Mouse (Mus musculus) liver, embryonic 16.5 days (tissue): ENCODE measurements around the gene Btnl2. TPM values are rescaled to one million over a fixed set of nuclear protein-coding genes. Genes with fewer than 3 reads are reported as not detected.

Source experiments
- ATAC-seq: fragments of 200-750 bp; cut with Nextera tagmentation; 2 replicates; pipeline ENCODE4 v1.8.0; 2017; ENCODE audit warnings: low read depth, mild to moderate bottlenecking, moderate number of reproducible peaks, moderate library complexity
- H3K27ac ChIP-seq: fragments of 300-500 bp; sonication (generic); 2 replicates; pipeline ENCODE4 v1.5.1; 2014; ENCODE audit warnings: mild to moderate bottlenecking, low read length
- H3K27me3 ChIP-seq: fragments of 300-500 bp; sonication (generic); 2 replicates; pipeline ENCODE4 v1.6.1; 2014; ENCODE audit warnings: low read depth, low read length, mixed read lengths; ENCODE audit not compliant: control insufficient read depth, insufficient read depth
- H3K36me3 ChIP-seq: fragments of 300-500 bp; sonication (generic); 2 replicates; pipeline ENCODE4 v1.6.1; 2014; ENCODE audit warnings: mild to moderate bottlenecking; ENCODE audit not compliant: control insufficient read depth, insufficient read depth
- H3K4me1 ChIP-seq: fragments of 300-500 bp; sonication (generic); 2 replicates; pipeline ENCODE4 v1.6.1; 2014; ENCODE audit warnings: low read depth, low read length, mixed read lengths; ENCODE audit not compliant: control insufficient read depth
- H3K4me2 ChIP-seq: fragments of 300-500 bp; sonication (generic); 2 replicates; pipeline ENCODE4 v1.6.1; 2014; ENCODE audit warnings: low read depth, low read length, mixed read lengths
- H3K4me3 ChIP-seq: fragments of 300-500 bp; sonication (generic); 2 replicates; pipeline ENCODE4 v1.5.1; 2014; ENCODE audit warnings: low read depth, mild to moderate bottlenecking, low read length
- H3K9ac ChIP-seq: fragments of 300-500 bp; sonication (generic); 2 replicates; pipeline ENCODE4 v1.6.1; 2014; ENCODE audit warnings: low read depth, low read length
- H3K9me3 ChIP-seq: fragments of 300-500 bp; sonication (generic); replicated peaks from 2 replicates; pipeline ENCODE4 v1.6.1; 2016; ENCODE audit warnings: low read length; ENCODE audit not compliant: control insufficient read depth
- WGBS: fragments of 180-500 bp; shearing (Covaris S2); extraction: QIAGEN DNeasy Blood & Tissue Kit; methylation state at CpG from one replicate; pipeline ENCODE4 v1.1.7; 2014; ENCODE audit not compliant: insufficient replicate concordance; 5-methylcytosine and 5-hydroxymethylcytosine counted together
- polyA plus RNA-seq: library from polyadenylated mRNA; unstranded; fragments of >200 nt; fragmentation: Nextera tagmentation; extraction: Ambion mirVana; gene quantifications from 2 replicates; pipeline ENCODE4 v1.2.1, GENCODE M21; 2015

Gene Btnl2
- polyA plus RNA-seq, 1 experiment from 2014 or later, result 0.13 TPM

DNA sequence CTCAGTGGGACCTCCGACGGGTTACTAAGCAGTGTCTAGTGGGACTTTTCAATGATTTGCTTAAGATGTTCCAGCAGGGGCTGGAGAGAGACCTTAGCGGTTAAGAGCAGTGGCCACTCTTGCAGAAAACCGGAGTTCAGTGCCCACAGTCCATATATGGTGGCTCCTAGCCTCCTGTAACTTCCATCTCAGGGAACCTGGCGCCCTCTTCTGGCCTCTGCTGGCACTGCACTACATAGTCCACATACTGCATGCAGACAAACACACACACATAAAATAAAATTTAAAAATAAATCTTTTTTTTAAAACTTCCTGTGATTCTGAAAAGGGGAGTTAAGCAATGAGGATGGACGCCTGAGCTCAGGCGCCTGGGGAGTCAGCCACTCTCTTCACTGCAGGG is 28.6 kb downstream of the Btnl2 start:
- no peak overlapping the region for H3K27ac ChIP-seq
- 65% methylated on average over 7 of the region's 7 CpGs for WGBS
- ATAC-seq, result no peak

DNA sequence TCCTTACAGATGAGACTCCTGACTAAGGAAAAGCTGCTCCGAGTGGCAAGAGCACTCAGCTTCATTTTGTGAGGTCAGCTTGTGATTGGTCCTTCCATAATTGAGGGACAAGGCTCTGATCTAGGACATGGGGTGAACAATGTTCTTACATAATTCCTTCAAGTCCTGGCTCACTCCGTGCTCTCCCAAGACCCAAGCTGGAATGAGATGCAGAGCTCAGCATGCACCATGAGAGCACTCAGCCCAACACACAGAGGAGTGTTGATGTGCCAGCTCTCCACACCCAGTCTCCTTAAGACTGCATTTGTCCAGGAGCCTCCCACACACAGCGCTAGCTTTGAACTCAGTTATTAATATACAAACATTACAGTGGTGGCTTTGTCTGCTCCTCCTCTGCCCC is 30.1 kb downstream of the Btnl2 start:
- H3K9me3 ChIP-seq, result no peaks in the 10 kb centered on the region
- no peaks in the 10 kb centered on the region for H3K4me1 ChIP-seq
- WGBS, result 69% methylated on average over 3 of the region's 3 CpGs
- no peak overlapping the region for H3K4me2 ChIP-seq
- H3K27ac ChIP-seq, result no peak overlapping the region
- H3K36me3 ChIP-seq, result no peaks in the 10 kb centered on the region
- no peak overlapping the region for H3K9ac ChIP-seq
- no peak overlapping the region for H3K4me3 ChIP-seq
- no peaks in the 10 kb centered on the region for H3K27me3 ChIP-seq
- no peak for ATAC-seq

More for the DNA sequence above, 28.6 kb downstream of the Btnl2 start:
- H3K4me3 ChIP-seq, result no peak overlapping the region
- H3K36me3 ChIP-seq, result no peaks in the 10 kb centered on the region
- no peak overlapping the region for H3K4me2 ChIP-seq
- no peak overlapping the region for H3K9ac ChIP-seq
- no peaks in the 10 kb centered on the region for H3K4me1 ChIP-seq
- H3K27me3 ChIP-seq, result no peaks in the 10 kb centered on the region
- no peaks in the 10 kb centered on the region for H3K9me3 ChIP-seq

DNA sequence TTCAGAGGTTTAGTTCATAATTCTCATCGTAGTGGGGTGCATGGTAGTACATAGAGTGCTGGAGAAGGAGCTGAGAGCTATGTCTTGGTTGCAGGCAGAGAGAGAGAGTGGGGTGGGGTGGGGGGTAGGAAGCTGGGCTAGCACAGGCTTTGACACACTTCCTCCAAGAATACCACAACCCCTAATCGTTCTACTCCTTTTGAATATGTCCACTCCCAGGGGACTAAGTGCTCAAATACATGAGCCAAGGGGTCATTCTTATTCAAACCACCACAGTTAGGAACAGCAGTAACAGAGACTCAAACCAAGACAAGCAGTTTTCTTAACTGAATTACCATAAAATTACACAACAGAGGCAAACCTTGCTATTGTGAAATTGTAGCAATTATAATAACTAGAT is 32.0 kb downstream of the Btnl2 start:
- H3K27ac ChIP-seq, result no peak overlapping the region
- no peak for ATAC-seq
- H3K9ac ChIP-seq, result no peak overlapping the region
- H3K4me3 ChIP-seq, result no peak overlapping the region
- H3K4me1 ChIP-seq, result no peaks in the 10 kb centered on the region
- no peaks in the 10 kb centered on the region for H3K9me3 ChIP-seq
- H3K4me2 ChIP-seq, result no peak overlapping the region
- 15% methylated on average over 2 of the region's 2 CpGs for WGBS
- H3K27me3 ChIP-seq, result peaks cover 2% of the 10 kb centered on the region
- no peaks in the 10 kb centered on the region for H3K36me3 ChIP-seq

DNA sequence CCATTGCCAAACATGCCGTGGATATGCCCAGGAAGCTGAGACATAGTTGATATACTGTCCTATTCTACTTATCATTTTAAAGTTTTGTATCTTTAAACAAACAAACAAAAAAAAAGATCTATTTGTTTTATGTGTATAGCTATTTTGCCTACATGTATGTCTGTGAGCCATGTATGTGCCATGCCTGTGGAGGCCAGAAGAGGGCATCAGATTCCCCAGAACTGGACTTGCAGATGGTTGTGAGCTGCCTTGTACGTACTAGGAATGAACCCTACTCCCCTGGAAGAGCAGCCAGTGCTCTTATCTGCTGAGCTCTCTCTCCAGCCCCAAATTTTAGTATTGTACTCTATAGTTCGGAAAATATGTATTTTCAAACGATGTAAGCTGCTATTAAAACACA is 33.9 kb downstream of the Btnl2 start:
- no peak for ATAC-seq
- Histone ChIP-seq H3K27me3 (peaks cover 11% of the 10 kb centered on the region), H3K4me1 (no peaks in the 10 kb centered on the region), H3K27ac (no peak overlapping the region), H3K4me3 (no peak overlapping the region), H3K4me2 (no peak overlapping the region), H3K36me3 (no peaks in the 10 kb centered on the region), H3K9ac (no peak overlapping the region), H3K9me3 (no peaks in the 10 kb centered on the region)
- 21% methylated on average over 4 of the region's 4 CpGs for WGBS

DNA sequence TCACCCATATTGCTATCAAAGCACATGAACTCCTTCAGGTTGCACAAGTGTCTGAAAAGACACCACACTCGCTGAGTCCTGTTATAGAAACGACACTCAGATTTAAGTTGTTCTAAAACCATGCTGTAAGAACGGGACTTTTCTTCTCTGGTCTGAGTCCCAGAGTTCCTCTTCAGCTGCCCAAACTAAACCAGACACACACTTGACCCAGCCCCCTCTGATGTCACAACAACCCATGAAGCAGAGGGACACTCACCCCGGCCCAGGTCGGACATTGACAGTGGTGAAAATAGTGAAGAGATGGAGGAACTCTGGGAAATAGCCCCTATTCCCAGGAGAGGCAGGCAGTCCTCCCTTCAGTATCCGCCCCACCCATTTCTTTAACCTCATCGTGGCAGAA is 36.9 kb downstream of the Btnl2 start:
- Histone ChIP-seq H3K9ac (no peak overlapping the region), H3K4me3 (no peak overlapping the region), H3K4me2 (no peak overlapping the region), H3K4me1 (no peaks in the 10 kb centered on the region), H3K27me3 (peaks cover 11% of the 10 kb centered on the region), H3K9me3 (no peaks in the 10 kb centered on the region), H3K27ac (no peak overlapping the region), H3K36me3 (no peaks in the 10 kb centered on the region)
- 41% methylated on average over 7 of the region's 7 CpGs for WGBS
- no peak for ATAC-seq

DNA sequence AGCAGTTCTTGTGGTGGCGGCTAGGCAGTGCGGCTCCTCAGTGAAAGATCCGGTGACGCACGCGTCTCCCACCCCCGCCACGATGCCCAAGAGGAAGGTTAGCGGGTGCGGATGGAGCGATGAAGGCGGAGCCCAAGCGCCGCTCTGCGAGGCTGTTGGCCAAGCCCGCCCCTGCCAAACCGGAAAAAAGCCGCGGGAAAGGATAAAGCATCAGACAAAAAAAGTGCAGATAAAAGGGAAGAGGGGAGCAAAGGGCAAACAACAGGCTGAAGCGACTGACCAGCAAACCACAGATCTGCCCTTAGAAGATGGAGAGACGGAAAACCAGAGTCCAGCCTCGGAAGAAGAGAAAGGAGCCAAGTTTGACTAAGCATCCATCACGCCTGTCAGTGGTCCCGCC is 37.7 kb downstream of the Btnl2 start:
- no peak overlapping the region for H3K9ac ChIP-seq
- 2% methylated on average over 24 of the region's 24 CpGs for WGBS
- H3K27me3 ChIP-seq, result peaks cover 11% of the 10 kb centered on the region
- 0 out of 2 replicates have a peak overlapping the region, but pooled peaks have one; percentile 18 for H3K4me3 ChIP-seq
- no peaks in the 10 kb centered on the region for H3K36me3 ChIP-seq
- no peak for ATAC-seq
- H3K27ac ChIP-seq, result no peak overlapping the region
- H3K4me2 ChIP-seq, result peak overlapping the region; percentile 25; the same call in 1 of the 2 replicates
- H3K9me3 ChIP-seq, result no peaks in the 10 kb centered on the region
- H3K4me1 ChIP-seq, result no peaks in the 10 kb centered on the region

DNA sequence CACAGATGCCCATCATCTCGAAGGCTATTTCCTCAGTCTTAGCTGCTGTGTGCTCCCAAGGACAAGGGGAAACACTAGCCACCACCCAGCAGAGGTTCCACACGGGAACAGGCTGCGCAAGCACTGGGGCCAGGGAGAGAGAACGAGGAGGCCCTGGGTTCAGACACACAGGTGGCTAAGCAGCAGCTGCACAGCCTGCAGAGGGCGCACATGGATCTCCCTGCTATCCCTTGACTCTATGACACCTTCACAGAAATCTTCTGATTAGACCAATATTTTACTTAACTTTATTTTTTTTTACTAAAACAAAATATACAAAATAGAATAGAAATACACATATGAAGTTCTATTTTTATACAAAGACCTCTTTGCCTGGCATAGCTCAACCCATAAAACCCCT is 42.7 kb downstream of the Btnl2 start:
- ATAC-seq, result no peak
- H3K27me3 ChIP-seq, result peaks cover 8% of the 10 kb centered on the region
- WGBS, result 46% methylated on average over 5 of the region's 5 CpGs

DNA sequence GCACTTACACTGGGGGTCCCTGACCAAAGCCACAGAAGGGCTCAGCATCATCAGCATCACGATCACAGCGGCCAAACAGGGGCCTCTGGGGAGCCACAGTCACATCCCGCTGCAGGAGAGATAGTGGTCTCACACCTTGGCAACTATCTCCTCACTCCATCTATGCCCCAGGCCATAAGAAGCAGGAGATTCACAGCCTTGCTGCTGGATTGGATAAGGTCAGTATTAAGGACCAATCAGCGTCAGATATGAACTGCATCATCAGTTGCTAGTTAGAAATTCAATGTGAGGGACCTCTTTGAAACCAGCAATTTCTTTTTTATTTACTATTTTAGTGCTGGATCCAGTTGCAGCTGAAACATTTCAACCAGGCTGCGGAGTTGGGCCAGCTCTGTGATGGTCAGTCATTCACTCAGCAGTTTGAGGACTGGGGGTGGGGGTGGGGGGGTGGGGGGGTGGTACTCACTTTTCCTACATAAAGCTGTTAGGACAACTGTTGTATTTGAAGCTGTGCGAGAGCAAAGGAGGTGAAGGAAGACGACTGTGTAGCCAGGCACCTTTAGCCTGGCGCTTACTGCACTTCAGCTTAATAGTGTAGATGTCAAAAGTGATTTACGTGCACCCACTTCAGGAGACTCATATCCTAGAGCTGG is 43.6 kb downstream of the Btnl2 start:
- WGBS, result 15% methylated on average over 9 of the region's 9 CpGs
- Histone ChIP-seq H3K9ac (no peak overlapping the region), H3K27me3 (peaks cover 5% of the 10 kb centered on the region; the same call in 1 of the 2 replicates), H3K27ac (no peak overlapping the region), H3K36me3 (no peaks in the 10 kb centered on the region), H3K4me3 (peak overlapping the region; percentile 55), H3K9me3 (no peaks in the 10 kb centered on the region), H3K4me1 (no peaks in the 10 kb centered on the region), H3K4me2 (peak overlapping the region; percentile 72)
- no peak for ATAC-seq

More for the DNA sequence above, 42.7 kb downstream of the Btnl2 start:
- Histone ChIP-seq H3K27ac (no peak overlapping the region), H3K9ac (no peak overlapping the region), H3K36me3 (no peaks in the 10 kb centered on the region), H3K9me3 (no peaks in the 10 kb centered on the region), H3K4me1 (no peaks in the 10 kb centered on the region), H3K4me3 (no peak overlapping the region), H3K4me2 (no peak overlapping the region)

DNA sequence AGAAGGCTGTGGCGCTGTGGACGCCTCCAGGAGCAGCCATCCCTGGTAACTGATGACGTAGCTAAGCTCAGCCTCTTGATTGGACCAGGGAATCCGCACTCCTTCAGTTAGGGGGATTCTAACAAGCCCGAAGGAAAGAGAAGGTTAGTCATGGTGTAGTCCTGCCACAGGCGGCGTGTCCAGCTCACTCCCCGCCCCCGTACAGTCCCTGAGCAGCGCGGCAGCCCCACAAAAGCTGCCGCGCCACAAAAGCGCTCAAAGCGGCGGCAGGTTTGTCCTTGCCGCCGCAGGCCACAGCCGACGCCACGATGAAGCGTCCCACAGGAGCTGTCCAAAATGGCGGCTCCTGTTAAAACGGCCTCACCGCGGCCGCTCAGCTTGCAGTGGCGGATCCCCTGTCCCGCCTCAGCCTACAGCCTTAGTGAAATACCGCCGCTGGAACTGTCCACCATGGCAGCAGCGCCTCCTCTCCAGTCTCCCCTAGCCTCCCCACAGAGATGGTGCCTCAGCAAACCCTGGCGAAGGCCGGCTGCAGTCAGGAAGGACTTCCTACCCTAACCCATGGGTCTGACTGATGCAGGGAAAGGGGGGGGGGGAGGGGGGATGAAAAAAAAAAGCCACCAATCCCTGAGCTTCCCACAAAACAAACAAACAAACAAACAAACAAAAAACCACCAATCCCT is 44.2 kb downstream of the Btnl2 start, which contains the start of gene BC051142:
Gene BC051142, plus strand, starts transcription at position 110 of the 683 bp plus-strand sequence.
- Histone ChIP-seq H3K4me1 (no peaks in the 10 kb centered on the region), H3K27me3 (peaks cover 5% of the 10 kb centered on the region; the same call in 1 of the 2 replicates), H3K4me2 (peak within 1 kb of the TSS; percentile 72), H3K9me3 (no peaks in the 10 kb centered on the region), H3K27ac (no peak within 1 kb of the TSS), H3K4me3 (peak within 1 kb of the TSS; percentile 55), H3K9ac (peak within 1 kb of the TSS; percentile 31; the same call in 1 of the 2 replicates), H3K36me3 (no peaks in the 10 kb centered on the region)
- WGBS, result under 1% methylated on average over 34 of the region's 34 CpGs
- peak; percentile 59; the same call in 1 of the 2 replicates for ATAC-seq
